In genomic region chr15:81860471-81861135, GRCm38 (mm10) we compare ENCODE assay signal across 9 mouse cellular contexts. TPM values are rescaled to one million over a fixed set of nuclear protein-coding genes. Genes with fewer than 3 reads are reported as not detected.
DNase-seq lines count a peak whose midpoint lies in the region; ATAC-seq and TF ChIP-seq lines count a peak whose summit lies in the region.
"Had no signal": no experiment of that assay in that cellular context is flagged by ENCODE, and none has a peak within 500 bp of the region (broad histone marks: within the 10 kb centered on the region; RNA-seq: fewer than 3 reads in every experiment).

No protein-coding gene starts in this region.

- intact Hi-C loops in heart, postnatal 36 days (cut with DNase I): no loop called here

- no peaks in the 10 kb centered on the region for H3K9me3 ChIP-seq in kidney, postnatal 0 days (replicated peaks; ENCODE audit: low read length)
- no peaks in the 10 kb centered on the region for H3K9me3 ChIP-seq in midbrain, embryonic 11.5 days (ENCODE audit: control insufficient read depth, low read length)

- no peaks in the 10 kb centered on the region for H3K4me1 ChIP-seq in embryonic fibroblast, embryonic 13.5 days (ENCODE audit: control insufficient read depth, insufficient read depth, low read length)
- 0 out of 2 replicates have a peak, but pooled peaks cover 2% of the 10 kb centered on the region for H3K4me1 ChIP-seq in kidney, postnatal 0 days (replicated peaks; ENCODE audit: insufficient read depth, low read length)
- H3K4me1 ChIP-seq in midbrain, embryonic 11.5 days (ENCODE audit: control insufficient read depth, insufficient read depth, low read length): peaks cover 14% of the 10 kb centered on the region

- TF ChIP-seq POLR2A in embryonic fibroblast, embryonic 13.5 days (IDR thresholded peaks at IDR 0.05; ENCODE audit: low read depth, low read length): no peak; the same call in 1 of the 2 replicates

- DNase-seq in heart, adult 18-20 months: peak; percentile 62 to 64
- no peak for DNase-seq in heart, postnatal 36 days
- peak; percentile 48 for DNase-seq in Muller cell, postnatal 12 days (ENCODE audit: inconsistent ontology term)
- DNase-seq in kidney, postnatal 0 days (ENCODE audit: low spot score): no peak
- DNase-seq in midbrain, embryonic 11.5 days (ENCODE audit: low spot score, missing footprints): peak; percentile 72
- no peak for DNase-seq in thymus, postnatal 4 days
- no peak for DNase-seq in embryo, embryonic 10 days (ENCODE audit: low spot score)

- H3K9ac ChIP-seq in kidney, postnatal 0 days (ENCODE audit: low read depth, low read length): no peak overlapping the region
- H3K9ac ChIP-seq in midbrain, embryonic 11.5 days (ENCODE audit: low read length): no peak overlapping the region

- no peak overlapping the region for H3K4me3 ChIP-seq in embryonic fibroblast, embryonic 13.5 days (ENCODE audit: insufficient read depth, low read length)
- 0 out of 2 replicates have a peak overlapping the region, but pooled peaks have one; percentile 83 for H3K4me3 ChIP-seq in kidney, postnatal 0 days (replicated peaks; ENCODE audit: low read depth, low read length)
- no peak overlapping the region for H3K4me3 ChIP-seq in midbrain, embryonic 11.5 days (ENCODE audit: low read depth, low read length)

- peak overlapping the region; percentile 79 for H3K4me2 ChIP-seq in kidney, postnatal 0 days (ENCODE audit: low read length)
- no peak overlapping the region for H3K4me2 ChIP-seq in midbrain, embryonic 11.5 days

- WGBS in kidney, postnatal 0 days: 35% methylated on average over 8 of the region's 8 CpGs
- 48% methylated on average over 8 of the region's 8 CpGs for WGBS in midbrain, embryonic 11.5 days

- no peak for ATAC-seq in kidney, postnatal 0 days (replicated peaks; ENCODE audit: low FRiP score, low read depth)
- no peak for ATAC-seq in midbrain, embryonic 11.5 days (ENCODE audit: low FRiP score)

- no peak for TF ChIP-seq CTCF in embryonic fibroblast, embryonic 13.5 days (IDR thresholded peaks at IDR 0.05; ENCODE audit: borderline replicate concordance, insufficient read depth, low read length)
- no peak for TF ChIP-seq CTCF in kidney, postnatal 0 days (IDR thresholded peaks at IDR 0.05; ENCODE audit: low read depth)

- no peaks in the 10 kb centered on the region for H3K27me3 ChIP-seq in kidney, postnatal 0 days (ENCODE audit: insufficient read depth, low read length)
- H3K27me3 ChIP-seq in midbrain, embryonic 11.5 days (ENCODE audit: control insufficient read depth, insufficient read depth, low read length): no peaks in the 10 kb centered on the region
- H3K27me3 ChIP-seq: Patski had no signal

- H3K36me3 ChIP-seq in kidney, postnatal 0 days (ENCODE audit: insufficient read depth, low read length): peaks cover 8% of the 10 kb centered on the region; the same call in 1 of the 2 replicates
- H3K36me3 ChIP-seq in midbrain, embryonic 11.5 days (ENCODE audit: control insufficient read depth, insufficient read depth, low read length): peaks cover 2% of the 10 kb centered on the region; the same call in 1 of the 2 replicates

- peak overlapping the region; percentile 70 for H3K27ac ChIP-seq in embryonic fibroblast, embryonic 13.5 days (ENCODE audit: insufficient read depth, low read length)
- H3K27ac ChIP-seq in kidney, postnatal 0 days: peak overlapping the region; percentile 55
- no peak overlapping the region for H3K27ac ChIP-seq in midbrain, embryonic 11.5 days (ENCODE audit: low read depth, low read length)

RNA-seq across cellular contexts. Expression of gene Tob2, which starts 2.0 kb away (rescaled TPM):
- 100 to 1,000 TPM; 103 to 127 TPM for total RNA-seq in heart, adult 18-20 months (2021)
- 100 to 1,000 TPM in 1 of 2 experiments, 10 to 100 TPM in 1; 74.9 to 130 TPM for total RNA-seq in heart, postnatal 36 days (2021)
- polyA plus RNA-seq in embryonic fibroblast, embryonic 13.5 days (2011; ENCODE audit: insufficient read length, low read depth, missing spikeins): 21.4 and 22.8 TPM in 2 replicates
- polyA plus RNA-seq in kidney, postnatal 0 days (2015; fragmentation: Nextera tagmentation; extraction: Ambion mirVana): 22.5 and 27.7 TPM in 2 replicates
- 10.4 and 12.9 TPM in 2 replicates for polyA plus RNA-seq in midbrain, embryonic 11.5 days (2014; fragmentation: Nextera tagmentation; extraction: Ambion mirVana)

RNA-seq across cellular contexts. Expression of gene Phf5a, which starts 11.1 kb away (rescaled TPM):
- total RNA-seq in heart, adult 18-20 months (2021): 10 to 100 TPM; 36.5 to 37.1 TPM
- 10 to 100 TPM; 35.0 to 39.8 TPM for total RNA-seq in heart, postnatal 36 days (2021)
- 53.0 and 71.3 TPM in 2 replicates for polyA plus RNA-seq in embryonic fibroblast, embryonic 13.5 days (2011; ENCODE audit: insufficient read length, low read depth, missing spikeins)
- polyA plus RNA-seq in kidney, postnatal 0 days (2015; fragmentation: Nextera tagmentation; extraction: Ambion mirVana): 103 and 110 TPM in 2 replicates
- 179 and 197 TPM in 2 replicates for polyA plus RNA-seq in midbrain, embryonic 11.5 days (2014; fragmentation: Nextera tagmentation; extraction: Ambion mirVana)

RNA-seq across cellular contexts. Expression of gene Aco2, which starts 11.5 kb away (rescaled TPM):
- 1,000 to 10,000 TPM; 2,055 to 2,104 TPM for total RNA-seq in heart, adult 18-20 months (2021)
- total RNA-seq in heart, postnatal 36 days (2021): 1,000 to 10,000 TPM; 2,177 to 2,250 TPM
- 143 and 150 TPM in 2 replicates for polyA plus RNA-seq in embryonic fibroblast, embryonic 13.5 days (2011; ENCODE audit: insufficient read length, low read depth, missing spikeins)
- polyA plus RNA-seq in kidney, postnatal 0 days (2015; fragmentation: Nextera tagmentation; extraction: Ambion mirVana): 263 and 285 TPM in 2 replicates
- 155 and 165 TPM in 2 replicates for polyA plus RNA-seq in midbrain, embryonic 11.5 days (2014; fragmentation: Nextera tagmentation; extraction: Ambion mirVana)

RNA-seq across cellular contexts. Expression of gene Tef, which starts 58.4 kb away (rescaled TPM):
- 10 to 100 TPM; 67.5 to 73.0 TPM for total RNA-seq in heart, adult 18-20 months (2021)
- 100 to 1,000 TPM; 123 to 132 TPM for total RNA-seq in heart, postnatal 36 days (2021)
- polyA plus RNA-seq in embryonic fibroblast, embryonic 13.5 days (2011; ENCODE audit: insufficient read length, low read depth, missing spikeins): 37.4 and 43.1 TPM in 2 replicates
- polyA plus RNA-seq in kidney, postnatal 0 days (2015; fragmentation: Nextera tagmentation; extraction: Ambion mirVana): 17.9 and 19.9 TPM in 2 replicates
- polyA plus RNA-seq in midbrain, embryonic 11.5 days (2014; fragmentation: Nextera tagmentation; extraction: Ambion mirVana): 11.0 and 12.9 TPM in 2 replicates

Comparison
In these comparisons a context has a peak if more than half of its experiments do, and no peak if none do; other contexts are left out.
1. DNase-seq: peak in heart, adult 18-20 months (2 of 2), Muller cell, postnatal 12 days (single experiment) and midbrain, embryonic 11.5 days (single experiment); none in heart, postnatal 36 days (0 of 2), kidney, postnatal 0 days (single experiment), thymus, postnatal 4 days (single experiment) and embryo, embryonic 10 days (single experiment).